Mouse (Mus musculus): ENCODE measurements around the gene Dpp9.

- TF ChIP-seq MAX (IDR thresholded peaks at IDR 0.05; ENCODE audit: low read depth), result no peak
- TF ChIP-seq REST (IDR thresholded peaks at IDR 0.05; ENCODE audit: insufficient read depth, insufficient read length), result no peak
- no peak for TF ChIP-seq POLR2A (IDR thresholded peaks at IDR 0.05; ENCODE audit: insufficient read length, low read depth)
- no peak for TF ChIP-seq MYOG (IDR thresholded peaks at IDR 0.05; ENCODE audit: control insufficient read depth in 1 of 3, insufficient read depth in 1 of 3, insufficient read length in 2 of 3, low read depth in 2 of 3)
- TF ChIP-seq TCF12 (IDR thresholded peaks at IDR 0.05; ENCODE audit: insufficient read depth, poor library complexity, severe bottlenecking), result no peak
- no peak for TF ChIP-seq E2F4 (IDR thresholded peaks at IDR 0.05; ENCODE audit: insufficient read depth)
- TF ChIP-seq POLR2AphosphoS2 (IDR thresholded peaks at IDR 0.05; ENCODE audit: insufficient read length, low read depth), result no peak
- TF ChIP-seq USF1 (IDR thresholded peaks at IDR 0.05; ENCODE audit: low read depth), result no peak
- TF ChIP-seq MYOD1 (IDR thresholded peaks at IDR 0.05; ENCODE audit: control insufficient read depth in 1 of 3, insufficient read length in 2 of 3, low read depth in 2 of 3), result no peak
- TF ChIP-seq TCF3 (IDR thresholded peaks at IDR 0.05; ENCODE audit: insufficient read length, low read depth), result no peak
- TF ChIP-seq CEBPB (IDR thresholded peaks at IDR 0.05; ENCODE audit: insufficient read depth, poor library complexity, severe bottlenecking), result no peak
Measured at GRCm38 (mm10) chr17:56165671-56166070, 53.0 kb downstream of the Dpp9 start.
